Mouse (Mus musculus): ENCODE measurements around the gene Tmem117.

Gene Tmem117

GRCm38 (mm10) chr15:95144131-95144530, 515.1 kb downstream of the Tmem117 start:
- no peak for DNase-seq (ENCODE audit: low spot score in 2 of 2)

DNA sequence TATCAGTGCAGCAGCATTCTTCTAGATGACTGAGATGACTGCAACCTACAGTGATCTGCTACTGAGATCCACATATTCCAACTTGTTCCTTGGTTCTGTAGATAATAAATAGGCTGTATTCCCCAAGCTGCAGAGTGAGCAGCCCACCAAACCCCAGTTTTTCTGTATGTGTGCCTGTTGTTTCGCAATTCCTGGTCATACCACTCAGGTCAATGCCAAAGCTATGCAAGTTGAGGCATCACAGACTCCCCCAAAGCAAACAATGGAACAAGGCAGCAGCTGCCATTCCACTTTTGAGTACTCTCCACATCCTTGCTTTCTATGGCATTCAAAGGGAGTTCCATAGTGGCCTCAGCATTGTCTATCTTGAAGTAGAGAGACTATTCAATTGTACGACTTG, 516.1 kb downstream of the Tmem117 start:
- DNase-seq (ENCODE audit: low spot score in 2 of 2): no peak
